Comparison of ENCODE assay signal across 8 mouse cellular contexts in genomic region chr1:86058856-86059769, GRCm38 (mm10). TPM values are rescaled to one million over a fixed set of nuclear protein-coding genes. Genes with fewer than 3 reads are reported as not detected.
DNase-seq lines count a peak whose midpoint lies in the region; ATAC-seq lines count a peak whose summit lies in the region.

No protein-coding gene starts in this region.

- peak overlapping the region; percentile 32; the same call in 1 of the 2 replicates for H3K9ac ChIP-seq in hindbrain, embryonic 15.5 days

- H3K4me1 ChIP-seq in hindbrain, embryonic 15.5 days (replicated peaks), result peaks cover 4% of the 10 kb centered on the region

- WGBS in hindbrain, embryonic 15.5 days, result 9% methylated on average over 21 of the region's 21 CpGs

- peak overlapping the region; percentile 33 for H3K4me3 ChIP-seq in hindbrain, embryonic 15.5 days

- peak overlapping the region; percentile 62 for H3K27ac ChIP-seq in hindbrain, embryonic 15.5 days (replicated peaks)

- no peaks in the 10 kb centered on the region for H3K36me3 ChIP-seq in hindbrain, embryonic 15.5 days

- no peaks in the 10 kb centered on the region for H3K27me3 ChIP-seq in hindbrain, embryonic 15.5 days

- H3K9me3 ChIP-seq in hindbrain, embryonic 15.5 days, result no peaks in the 10 kb centered on the region

- DNase-seq in T-cell, adult 2 months (ENCODE audit: low spot score), result peak; percentile 91
- DNase-seq in cerebellum, postnatal 36 days, result peak; percentile 96 to 99
- peak; percentile 91 to 95 for DNase-seq in frontal cortex, postnatal 36 days (ENCODE audit: low spot score in 2 of 2)
- peak; percentile 91 for DNase-seq in left cerebral cortex, adult 11 months (ENCODE audit: low spot score)
- peak; percentile 92 to 95 for DNase-seq in lung, postnatal 4 days
- peak; percentile 93 for DNase-seq in retina, postnatal 7 days (ENCODE audit: low read depth, low spot score)
- DNase-seq in urinary bladder, adult 2 months (ENCODE audit: low spot score), result peak; percentile 67

- H3K4me2 ChIP-seq in hindbrain, embryonic 15.5 days, result peak overlapping the region; percentile 51

- peak; percentile 82 for ATAC-seq in hindbrain, embryonic 15.5 days (ENCODE audit: low FRiP score, low read depth)

RNA-seq across cellular contexts. Expression of gene Psmd1, which starts 5.1 kb away (rescaled TPM):
- 181 and 185 TPM in 2 replicates for polyA plus RNA-seq in hindbrain, embryonic 15.5 days (2015; fragmentation: Nextera tagmentation; extraction: Ambion mirVana)
- polyA plus RNA-seq in urinary bladder, adult 2 months (2012; rRNA removed), result 62.3 and 71.6 TPM in 2 replicates

RNA-seq across cellular contexts. Expression of gene 2810459M11Rik, which starts 13.4 kb away (rescaled TPM):
- 10.8 and 14.3 TPM in 2 replicates for polyA plus RNA-seq in hindbrain, embryonic 15.5 days (2015; fragmentation: Nextera tagmentation; extraction: Ambion mirVana)
- 0.75 and 0.78 TPM in 2 replicates for polyA plus RNA-seq in urinary bladder, adult 2 months (2012; rRNA removed)

RNA-seq across cellular contexts. Expression of gene Spata3, which starts 42.5 kb away (rescaled TPM):
- polyA plus RNA-seq in hindbrain, embryonic 15.5 days (2015; fragmentation: Nextera tagmentation; extraction: Ambion mirVana), result 0.32 and 0.87 TPM in 2 replicates
- not detected in 2 replicates for polyA plus RNA-seq in urinary bladder, adult 2 months (2012; rRNA removed)

RNA-seq across cellular contexts. Expression of gene Htr2b, which starts 52.7 kb away (rescaled TPM):
- polyA plus RNA-seq in hindbrain, embryonic 15.5 days (2015; fragmentation: Nextera tagmentation; extraction: Ambion mirVana), result 0.10 and 0.75 TPM in 2 replicates
- polyA plus RNA-seq in urinary bladder, adult 2 months (2012; rRNA removed), result 0.22 and 0.40 TPM in 2 replicates

Comparison
In these comparisons a context has a peak if more than half of its experiments do, and no peak if none do; other contexts are left out.
1. Peak in every context shown above with its lines: DNase-seq, ATAC-seq, H3K4me3 ChIP-seq and H3K27ac ChIP-seq.